Mouse (Mus musculus): ENCODE measurements at regions not wholly inside any gene's neighbourhood (a gene's known extent, or its start where the extent isn't known, plus 50 kb on each side); places are given as distances from the start of the nearest gene placed in this dataset.
A peak's percentile ranks its signal among the peaks of the same experiment; 100 is the strongest.

DNA sequence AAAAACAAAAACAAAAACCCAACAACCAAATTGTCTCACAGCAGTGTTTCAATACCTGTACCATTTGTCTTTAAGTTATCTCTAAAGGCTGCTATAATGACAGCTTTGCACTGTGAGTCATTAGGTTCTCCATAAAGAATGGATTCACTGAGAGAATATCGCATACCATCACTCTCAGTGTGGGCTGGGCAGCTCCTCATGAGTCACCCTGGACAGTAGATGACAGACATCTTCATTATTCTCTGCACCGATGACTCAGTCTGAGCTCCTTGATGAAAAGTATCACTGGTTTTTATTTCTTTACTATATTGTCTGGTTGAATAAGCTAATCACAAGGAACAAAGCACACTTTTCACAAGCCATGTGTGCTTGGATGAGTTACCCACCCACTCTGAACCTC is 230.4 kb downstream of the Abcc12 start:
- 68% methylated on average over 2 of the region's 2 CpGs for WGBS
- Histone ChIP-seq H3K4me1 (replicated peaks) (no peaks in the 10 kb centered on the region), H3K27ac (no peak overlapping the region), H3K4me3 (no peak overlapping the region), H3K36me3 (no peaks in the 10 kb centered on the region), H3K9me3 (peaks cover 6% of the 10 kb centered on the region; the same call in 1 of the 2 replicates), H3K27me3 (ENCODE audit: insufficient read depth, poor library complexity, severe bottlenecking) (no peaks in the 10 kb centered on the region)
- no peak for DNase-seq (ENCODE audit: low spot score)

DNA sequence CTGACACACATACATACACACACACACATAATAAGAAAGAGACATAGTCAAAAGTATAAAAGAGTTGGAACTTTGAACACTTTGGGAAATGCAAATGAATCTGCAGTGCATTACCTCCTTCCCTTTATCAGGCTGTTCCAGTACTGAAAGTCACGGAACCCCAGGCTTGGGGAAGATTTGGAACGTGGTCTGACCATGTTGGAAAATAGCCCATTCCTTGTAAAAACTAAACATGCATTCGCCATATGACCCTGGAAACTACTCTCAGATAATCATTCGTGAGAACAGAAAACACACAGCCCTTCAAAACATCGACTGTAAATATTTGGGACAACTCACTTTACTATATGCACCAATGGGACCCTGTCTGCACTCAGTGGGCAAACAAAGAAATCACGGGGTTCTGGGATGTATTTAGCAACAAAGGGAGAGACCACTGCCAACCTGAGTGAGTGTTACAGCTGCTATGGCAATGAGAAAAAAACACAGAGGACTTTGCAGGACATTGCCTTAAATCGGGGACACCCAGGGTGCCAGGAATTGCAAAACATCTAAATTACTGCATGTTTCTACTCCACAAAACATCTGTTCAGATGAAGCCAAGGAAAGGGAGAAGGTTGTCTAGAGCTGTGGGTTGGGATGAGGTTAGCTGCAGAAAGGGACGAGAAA is 238.3 kb downstream of the Abcc12 start:
- Histone ChIP-seq H3K36me3 (no peaks in the 10 kb centered on the region), H3K4me3 (no peak overlapping the region), H3K27me3 (ENCODE audit: insufficient read depth, poor library complexity, severe bottlenecking) (no peaks in the 10 kb centered on the region), H3K9me3 (no peaks in the 10 kb centered on the region), H3K27ac (no peak overlapping the region), H3K4me1 (replicated peaks) (peaks cover 17% of the 10 kb centered on the region)
- DNase-seq (ENCODE audit: low spot score): no peak
- WGBS: 81% methylated on average over 8 of the region's 8 CpGs

GRCm38 (mm10) chr8:86338574-86339264 is 241.8 kb downstream of the Abcc12 start:
- H3K9me3 ChIP-seq: no peaks in the 10 kb centered on the region
- DNase-seq (ENCODE audit: low spot score): no peak
- WGBS: 91% methylated on average over 18 of the region's 18 CpGs
- 0 out of 2 replicates have a peak overlapping the region, but pooled peaks have one; percentile 50 for H3K27ac ChIP-seq
- H3K27me3 ChIP-seq (ENCODE audit: insufficient read depth, poor library complexity, severe bottlenecking): no peaks in the 10 kb centered on the region
- no peaks in the 10 kb centered on the region for H3K36me3 ChIP-seq
- peaks cover 14% of the 10 kb centered on the region for H3K4me1 ChIP-seq (replicated peaks)
- H3K4me3 ChIP-seq: no peak overlapping the region

GRCm38 (mm10) chr8:86331383-86331782 is 249.1 kb downstream of the Abcc12 start:
- Histone ChIP-seq H3K4me1 (replicated peaks) (peaks cover 7% of the 10 kb centered on the region), H3K27me3 (ENCODE audit: insufficient read depth, poor library complexity, severe bottlenecking) (no peaks in the 10 kb centered on the region), H3K36me3 (no peaks in the 10 kb centered on the region), H3K27ac (no peak overlapping the region), H3K9me3 (no peaks in the 10 kb centered on the region), H3K4me3 (no peak overlapping the region)
- WGBS: 85% methylated on average over 6 of the region's 6 CpGs
- DNase-seq (ENCODE audit: low spot score): no peak

GRCm38 (mm10) chr8:86328626-86329025 is 251.9 kb downstream of the Abcc12 start:
- H3K4me3 ChIP-seq: no peak overlapping the region
- peak overlapping the region; percentile 45 for H3K27ac ChIP-seq
- no peaks in the 10 kb centered on the region for H3K27me3 ChIP-seq (ENCODE audit: insufficient read depth, poor library complexity, severe bottlenecking)
- no peak for DNase-seq (ENCODE audit: low spot score)
- peaks cover 20% of the 10 kb centered on the region for H3K4me1 ChIP-seq (replicated peaks)
- WGBS: 51% methylated on average over 7 of the region's 7 CpGs
- H3K9me3 ChIP-seq: no peaks in the 10 kb centered on the region
- H3K36me3 ChIP-seq: no peaks in the 10 kb centered on the region

GRCm38 (mm10) chr8:86327982-86328381 is 252.5 kb downstream of the Abcc12 start:
- no peaks in the 10 kb centered on the region for H3K36me3 ChIP-seq
- no peak overlapping the region for H3K27ac ChIP-seq
- no peak for DNase-seq (ENCODE audit: low spot score)
- WGBS: 81% methylated on average over 3 of the region's 3 CpGs
- H3K4me3 ChIP-seq: no peak overlapping the region
- peaks cover 23% of the 10 kb centered on the region for H3K4me1 ChIP-seq (replicated peaks)
- H3K27me3 ChIP-seq (ENCODE audit: insufficient read depth, poor library complexity, severe bottlenecking): no peaks in the 10 kb centered on the region
- no peaks in the 10 kb centered on the region for H3K9me3 ChIP-seq

GRCm38 (mm10) chr8:86325040-86325439 is 255.4 kb downstream of the Abcc12 start:
- Histone ChIP-seq H3K27ac (peak overlapping the region; percentile 60), H3K9me3 (no peaks in the 10 kb centered on the region), H3K4me3 (no peak overlapping the region), H3K27me3 (ENCODE audit: insufficient read depth, poor library complexity, severe bottlenecking) (no peaks in the 10 kb centered on the region), H3K36me3 (no peaks in the 10 kb centered on the region), H3K4me1 (replicated peaks) (peaks cover 29% of the 10 kb centered on the region)
- DNase-seq (ENCODE audit: low spot score): no peak
- 90% methylated on average over 7 of the region's 7 CpGs for WGBS

GRCm38 (mm10) chr8:86324542-86324941 is 255.9 kb downstream of the Abcc12 start:
- peaks cover 29% of the 10 kb centered on the region for H3K4me1 ChIP-seq (replicated peaks)
- H3K4me3 ChIP-seq: no peak overlapping the region
- DNase-seq (ENCODE audit: low spot score): no peak
- no peaks in the 10 kb centered on the region for H3K9me3 ChIP-seq
- H3K36me3 ChIP-seq: no peaks in the 10 kb centered on the region
- peak overlapping the region; percentile 60 for H3K27ac ChIP-seq
- 68% methylated on average over 4 of the region's 4 CpGs for WGBS
- no peaks in the 10 kb centered on the region for H3K27me3 ChIP-seq (ENCODE audit: insufficient read depth, poor library complexity, severe bottlenecking)

GRCm38 (mm10) chr8:86323823-86324222 is 256.7 kb downstream of the Abcc12 start:
- Histone ChIP-seq H3K4me1 (replicated peaks) (peaks cover 27% of the 10 kb centered on the region), H3K9me3 (no peaks in the 10 kb centered on the region), H3K27me3 (ENCODE audit: insufficient read depth, poor library complexity, severe bottlenecking) (no peaks in the 10 kb centered on the region), H3K4me3 (no peak overlapping the region), H3K27ac (no peak overlapping the region), H3K36me3 (no peaks in the 10 kb centered on the region)
- no peak for DNase-seq (ENCODE audit: low spot score)
- 87% methylated on average over 2 of the region's 2 CpGs for WGBS

GRCm38 (mm10) chr8:86322494-86322893 is 258.0 kb downstream of the Abcc12 start:
- DNase-seq (ENCODE audit: low spot score): no peak
- 63% methylated on average over 1 of the region's 1 CpGs for WGBS
- no peaks in the 10 kb centered on the region for H3K27me3 ChIP-seq (ENCODE audit: insufficient read depth, poor library complexity, severe bottlenecking)
- peaks cover 23% of the 10 kb centered on the region for H3K4me1 ChIP-seq (replicated peaks)
- H3K36me3 ChIP-seq: no peaks in the 10 kb centered on the region
- no peak overlapping the region for H3K4me3 ChIP-seq
- peak overlapping the region; percentile 57 for H3K27ac ChIP-seq
- H3K9me3 ChIP-seq: no peaks in the 10 kb centered on the region

DNA sequence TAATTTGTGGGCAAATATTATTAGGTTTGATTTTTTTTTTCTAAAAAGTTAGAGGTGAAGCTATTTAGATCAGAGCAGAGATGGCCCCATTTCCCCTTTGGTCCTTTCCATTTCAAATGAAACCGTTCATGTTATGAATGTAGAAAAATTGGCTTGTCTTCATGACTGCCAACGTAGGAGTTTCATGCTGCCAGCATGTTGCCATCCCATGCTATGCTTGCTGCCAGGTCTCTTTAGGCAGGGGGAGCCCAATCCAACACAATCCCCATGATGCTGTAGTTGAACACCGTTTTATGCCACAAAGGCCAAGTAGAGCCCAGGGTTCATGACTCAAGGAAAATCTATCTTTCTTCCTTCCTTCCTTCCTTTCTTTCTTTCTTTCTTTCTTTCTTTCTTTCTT is 259.5 kb downstream of the Abcc12 start:
- Histone ChIP-seq H3K4me3 (no peak overlapping the region), H3K27ac (no peak overlapping the region)

DNA sequence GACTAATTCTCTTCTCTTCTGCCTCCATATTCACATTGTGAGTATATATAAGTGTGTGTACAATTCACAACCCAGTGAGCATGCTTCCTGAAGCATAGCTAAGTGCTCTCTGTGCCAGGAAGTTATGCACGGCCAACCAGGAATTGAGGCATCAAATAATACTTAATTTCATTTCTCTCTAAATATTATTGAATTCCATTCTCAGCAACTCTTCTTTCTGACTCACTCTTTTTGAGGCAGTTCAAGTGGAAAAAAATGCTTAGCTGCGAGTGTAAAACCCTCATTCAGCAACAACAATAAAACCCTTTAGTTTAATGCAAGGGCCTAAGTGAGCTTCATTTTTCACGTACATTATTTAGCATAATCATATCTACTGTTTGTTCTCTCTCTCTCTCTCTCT is 262.0 kb downstream of the Abcc12 start:
- no peak overlapping the region for H3K27ac ChIP-seq
- no peaks in the 10 kb centered on the region for H3K9me3 ChIP-seq
- peaks cover 9% of the 10 kb centered on the region for H3K4me1 ChIP-seq (replicated peaks)
- no peak for DNase-seq (ENCODE audit: low spot score)
- H3K27me3 ChIP-seq (ENCODE audit: insufficient read depth, poor library complexity, severe bottlenecking): no peaks in the 10 kb centered on the region
- no peaks in the 10 kb centered on the region for H3K36me3 ChIP-seq
- H3K4me3 ChIP-seq: no peak overlapping the region
- WGBS: 77% methylated on average over 3 of the region's 3 CpGs

More for the DNA sequence above, 259.5 kb downstream of the Abcc12 start:
- H3K9me3 ChIP-seq: no peaks in the 10 kb centered on the region
- no peaks in the 10 kb centered on the region for H3K27me3 ChIP-seq (ENCODE audit: insufficient read depth, poor library complexity, severe bottlenecking)
- WGBS: 92% methylated on average over 3 of the region's 3 CpGs
- no peaks in the 10 kb centered on the region for H3K36me3 ChIP-seq
- no peak for DNase-seq (ENCODE audit: low spot score)
- peaks cover 23% of the 10 kb centered on the region for H3K4me1 ChIP-seq (replicated peaks)

DNA sequence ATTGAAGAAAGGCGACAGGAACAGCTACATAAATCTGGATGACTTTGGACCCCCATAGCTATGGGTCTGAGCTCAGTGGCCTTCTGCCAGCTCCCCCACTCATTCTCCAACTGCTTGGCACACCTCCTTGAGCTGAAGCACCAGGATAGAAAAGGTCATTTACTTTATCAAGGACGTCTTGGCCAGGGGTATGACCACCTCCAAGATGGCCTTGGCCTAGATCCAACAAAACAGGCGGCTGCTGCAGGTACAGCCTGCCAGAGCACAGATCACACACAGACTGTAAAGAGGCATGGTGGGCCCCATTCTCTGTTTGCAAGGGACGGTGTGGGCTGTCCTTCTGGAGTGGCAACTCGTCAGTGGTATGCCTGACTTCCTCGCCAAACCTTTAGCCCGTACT is 264.2 kb downstream of the Abcc12 start:
- Histone ChIP-seq H3K27me3 (ENCODE audit: insufficient read depth, poor library complexity, severe bottlenecking) (no peaks in the 10 kb centered on the region), H3K36me3 (no peaks in the 10 kb centered on the region), H3K4me3 (no peak overlapping the region), H3K9me3 (no peaks in the 10 kb centered on the region), H3K27ac (no peak overlapping the region), H3K4me1 (replicated peaks) (no peaks in the 10 kb centered on the region)
- no peak for DNase-seq (ENCODE audit: low spot score)
- WGBS: 89% methylated on average over 7 of the region's 7 CpGs

Data from hindbrain, embryonic 10.5 days (tissue).